Mouse (Mus musculus) intestine, embryonic 15.5 days (tissue): Measurements from ENCODE around the gene Zfr. TPM values are rescaled to one million over a fixed set of nuclear protein-coding genes. Genes with fewer than 3 reads are reported as not detected.

Experiments used
- ATAC-seq: fragments of 200-750 bp; cut with Nextera tagmentation; 2 replicates; pipeline ENCODE4 v1.8.0; 2017; ENCODE audit warnings: moderate TSS enrichment, moderate library complexity
- H3K27ac ChIP-seq: fragments of 300-500 bp; sonication (generic); 2 replicates; pipeline ENCODE4 v1.5.1; 2015; ENCODE audit warnings: mild to moderate bottlenecking, inconsistent platforms
- H3K27me3 ChIP-seq: fragments of 300-500 bp; sonication (generic); replicated peaks from 2 replicates; pipeline ENCODE4 v1.6.1; 2015; ENCODE audit warnings: inconsistent platforms
- H3K36me3 ChIP-seq: fragments of 300-500 bp; sonication (generic); 2 replicates; pipeline ENCODE4 v1.6.1; 2015; ENCODE audit warnings: inconsistent platforms
- H3K4me1 ChIP-seq: fragments of 300-500 bp; sonication (generic); replicated peaks from 2 replicates; pipeline ENCODE4 v1.6.1; 2015; ENCODE audit warnings: inconsistent platforms
- H3K4me2 ChIP-seq: fragments of 300-500 bp; sonication (generic); replicated peaks from 2 replicates; pipeline ENCODE4 v1.6.1; 2015; ENCODE audit warnings: mild to moderate bottlenecking, inconsistent platforms
- H3K4me3 ChIP-seq: fragments of 300-500 bp; sonication (generic); replicated peaks from 2 replicates; pipeline ENCODE4 v1.5.1; 2015; ENCODE audit warnings: inconsistent platforms
- H3K9ac ChIP-seq: fragments of 300-500 bp; sonication (generic); 2 replicates; pipeline ENCODE4 v1.6.1; 2015; ENCODE audit warnings: inconsistent platforms
- H3K9me3 ChIP-seq: fragments of 300-500 bp; sonication (generic); 2 replicates; pipeline ENCODE4 v1.6.1; 2016; ENCODE audit warnings: inconsistent platforms
- WGBS: fragments of 180-500 bp; shearing (Covaris S2); methylation state at CpG from one replicate; pipeline ENCODE4 v1.1.7; 2015; 5-methylcytosine and 5-hydroxymethylcytosine counted together
- polyA plus RNA-seq: library from polyadenylated mRNA; unstranded; fragments of >200 nt; fragmentation: Nextera tagmentation; extraction: Ambion mirVana; gene quantifications from 2 replicates; pipeline ENCODE4 v1.2.1, GENCODE M21; 2015

Gene Zfr
- polyA plus RNA-seq = 94.3 and 95.4 TPM in 2 replicates

DNA sequence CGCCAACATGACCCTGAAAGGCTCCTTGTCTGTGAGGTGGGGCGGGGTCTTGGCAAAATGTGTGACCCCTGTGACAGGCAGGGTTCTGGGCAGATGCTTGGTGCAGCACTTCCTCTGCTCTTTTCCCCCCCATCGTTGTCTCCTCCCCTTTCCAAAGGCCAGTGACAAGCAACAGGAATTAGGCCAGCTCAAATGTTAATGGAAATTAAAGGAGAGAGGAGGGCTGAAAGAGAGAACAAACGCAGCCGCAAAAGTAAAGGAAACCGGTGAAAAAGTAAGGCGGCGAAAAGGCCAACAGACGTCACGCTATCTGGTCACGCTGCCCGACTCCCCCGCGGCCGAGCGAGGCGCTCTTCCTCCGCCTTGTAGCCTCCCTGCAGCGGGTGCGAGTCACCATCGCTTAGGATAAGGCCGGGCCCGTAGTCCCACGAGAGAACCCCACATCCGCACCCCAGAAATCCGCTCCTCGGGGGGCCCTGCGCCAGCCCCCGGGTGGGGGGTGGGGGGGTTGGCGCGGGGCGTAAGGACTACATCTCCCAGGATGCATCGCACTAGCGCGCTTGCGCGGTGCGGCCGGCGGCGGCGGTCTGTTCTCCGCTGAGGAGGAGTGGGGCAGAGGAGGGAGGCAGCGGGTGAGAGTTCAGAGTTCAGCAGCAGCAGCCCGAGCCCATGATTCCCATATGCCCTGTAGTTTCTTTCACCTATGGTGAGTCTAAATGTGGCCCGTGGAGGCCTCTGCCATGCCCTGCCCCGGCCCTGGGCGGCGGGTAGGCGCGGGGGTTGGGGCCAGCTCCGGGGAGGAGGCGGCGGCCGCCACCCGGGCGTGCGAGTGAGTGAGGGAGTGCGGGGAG lies at the start of gene Zfr:
Gene Zfr, plus strand, starts transcription at position 590 of the 851 bp plus-strand sequence.
- Histone ChIP-seq H3K9me3 (no peaks in the 10 kb centered on the region), H3K36me3 (no peaks in the 10 kb centered on the region), H3K4me3 (peak within 1 kb of the TSS; percentile 95), H3K4me2 (peak within 1 kb of the TSS; percentile 75), H3K4me1 (0 out of 2 replicates have a peak, but pooled peaks cover 10% of the 10 kb centered on the region), H3K27me3 (no peaks in the 10 kb centered on the region), H3K9ac (peak within 1 kb of the TSS; percentile 97), H3K27ac (peak within 1 kb of the TSS; percentile 94)
- ATAC-seq = peak; percentile 96
- under 1% methylated on average over 52 of the region's 59 CpGs for WGBS

DNA sequence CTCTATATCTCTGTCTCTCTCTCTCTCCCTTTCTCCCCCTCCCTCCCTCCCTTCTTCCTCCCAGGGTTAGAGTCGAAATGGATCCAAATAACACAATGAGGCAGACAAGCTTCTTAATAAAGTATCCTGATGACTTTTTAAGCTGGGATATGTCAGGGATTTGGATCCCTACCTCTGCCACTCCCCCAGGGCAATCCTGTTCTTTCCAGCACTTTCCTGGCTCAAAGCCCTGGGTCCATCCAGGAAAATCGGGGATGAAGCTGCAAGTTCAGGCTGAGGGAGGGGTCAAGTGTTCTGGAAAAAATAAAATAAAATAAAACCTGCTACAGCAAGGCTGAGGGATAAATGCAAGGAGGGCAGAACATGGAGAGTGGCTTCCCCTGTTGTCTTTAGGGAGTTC lies 49.7 kb upstream of the Zfr start:
- Histone ChIP-seq H3K36me3 (no peaks in the 10 kb centered on the region), H3K27me3 (no peaks in the 10 kb centered on the region), H3K4me3 (no peak overlapping the region), H3K4me2 (no peak overlapping the region), H3K4me1 (peaks cover 14% of the 10 kb centered on the region), H3K9ac (no peak overlapping the region), H3K9me3 (no peaks in the 10 kb centered on the region), H3K27ac (peak overlapping the region; percentile 89)
- WGBS = 31% methylated on average over 2 of the region's 2 CpGs
- no peak for ATAC-seq

DNA sequence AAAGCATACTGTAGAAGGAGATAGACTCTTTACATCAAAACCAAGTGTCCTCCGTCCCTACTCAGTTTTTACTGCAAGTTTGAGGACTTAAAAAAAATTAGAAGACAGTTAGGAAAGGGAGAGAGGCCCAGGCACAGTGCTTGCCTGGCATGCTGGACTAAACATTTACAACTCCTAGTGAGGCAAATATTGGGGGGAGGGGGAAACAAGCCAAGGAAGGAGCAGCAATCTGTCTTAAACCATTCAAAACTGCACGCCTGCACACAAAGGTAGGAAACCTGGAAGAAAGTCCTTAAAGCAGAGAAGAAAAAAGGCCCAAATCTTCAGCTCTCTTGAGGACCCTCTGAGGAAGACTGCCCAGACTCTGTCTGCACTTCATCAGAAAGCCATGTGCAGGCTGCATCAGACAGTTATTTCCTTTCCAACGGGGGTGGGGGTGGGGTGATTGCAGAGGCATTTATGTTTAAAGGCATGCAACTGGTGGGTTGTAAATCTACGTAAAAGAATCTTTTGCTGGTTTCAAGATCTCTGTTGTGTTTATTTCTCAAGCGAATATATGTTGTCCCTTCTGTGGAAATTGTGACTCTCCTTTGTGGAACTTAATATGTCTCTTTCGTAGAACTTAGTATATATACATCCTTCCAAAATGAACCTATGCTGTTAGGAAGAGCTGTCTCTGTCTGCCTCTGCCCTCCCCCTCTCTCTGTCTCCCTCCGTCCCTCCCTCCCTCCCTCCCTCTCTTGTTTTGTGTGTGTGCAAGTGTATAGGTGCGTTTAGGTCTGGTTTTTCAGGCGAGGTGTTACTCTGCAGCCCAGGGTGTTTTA lies 49.0 kb upstream of the Zfr start:
- Histone ChIP-seq H3K27me3 (0 out of 2 replicates have a peak, but pooled peaks cover 2% of the 10 kb centered on the region), H3K36me3 (no peaks in the 10 kb centered on the region), H3K4me2 (0 out of 2 replicates have a peak overlapping the region, but pooled peaks have one; percentile 6), H3K4me1 (peaks cover 14% of the 10 kb centered on the region), H3K4me3 (no peak overlapping the region), H3K9ac (no peak overlapping the region), H3K27ac (peak overlapping the region; percentile 89), H3K9me3 (no peaks in the 10 kb centered on the region)
- peak; percentile 85 for ATAC-seq
- WGBS = 20% methylated on average over 9 of the region's 9 CpGs

DNA sequence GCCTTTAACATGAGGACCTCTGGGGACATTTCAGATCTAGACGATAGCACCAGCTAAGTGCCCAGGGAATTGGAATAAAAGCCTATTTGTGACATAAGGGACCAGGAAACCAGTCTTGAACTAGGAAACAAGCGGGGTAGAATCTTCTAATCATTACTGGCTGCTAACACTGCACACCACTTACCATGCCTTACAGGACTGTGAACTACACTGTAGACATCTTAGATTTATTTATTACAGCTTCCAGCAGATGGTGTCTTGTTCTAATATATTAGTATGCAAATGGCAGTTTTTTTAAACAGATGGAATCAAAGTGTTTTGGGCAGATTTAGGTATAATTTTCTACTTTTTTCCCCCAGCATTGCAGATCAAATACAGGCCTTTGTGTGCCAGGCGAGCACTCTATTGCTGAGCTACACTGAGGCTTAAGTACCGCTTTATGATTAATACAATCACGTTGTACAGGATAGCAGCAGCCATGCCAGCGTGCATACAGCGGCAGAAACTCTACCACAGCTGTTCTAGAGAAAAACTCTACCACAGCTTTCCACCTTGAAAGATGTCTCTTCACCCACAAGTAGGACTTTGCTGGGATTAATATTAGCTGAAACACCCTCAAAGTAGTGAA lies 44.8 kb upstream of the Zfr start:
- Histone ChIP-seq H3K4me3 (no peak overlapping the region), H3K4me1 (peaks cover 7% of the 10 kb centered on the region; the same call in 1 of the 2 replicates), H3K27ac (no peak overlapping the region), H3K9me3 (no peaks in the 10 kb centered on the region), H3K9ac (no peak overlapping the region), H3K4me2 (no peak overlapping the region), H3K27me3 (0 out of 2 replicates have a peak, but pooled peaks cover 2% of the 10 kb centered on the region), H3K36me3 (no peaks in the 10 kb centered on the region)
- WGBS = 82% methylated on average over 7 of the region's 7 CpGs
- ATAC-seq = no peak

DNA sequence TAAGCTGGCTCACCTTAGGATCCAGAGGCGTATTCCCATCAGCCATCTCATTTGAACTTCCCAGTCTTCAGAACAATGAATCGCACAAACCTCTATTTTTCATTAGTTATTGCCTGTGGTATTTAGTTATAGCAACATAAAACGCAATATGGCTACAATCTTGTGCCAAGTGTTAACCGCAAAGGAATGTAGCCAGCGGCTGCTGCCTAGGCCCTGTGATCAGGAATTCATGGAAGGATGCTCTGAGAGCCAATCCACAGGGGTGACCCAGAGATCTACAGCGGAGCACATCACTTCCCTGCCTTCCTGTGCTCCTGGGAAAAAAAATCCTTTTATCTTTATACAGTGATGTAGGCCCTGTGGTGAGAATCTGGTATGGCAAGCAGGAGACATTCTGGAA lies 43.2 kb upstream of the Zfr start:
- H3K4me1 ChIP-seq = no peaks in the 10 kb centered on the region
- 0 out of 2 replicates have a peak, but pooled peaks cover 2% of the 10 kb centered on the region for H3K27me3 ChIP-seq
- no peak overlapping the region for H3K4me2 ChIP-seq
- no peaks in the 10 kb centered on the region for H3K9me3 ChIP-seq
- 89% methylated on average over 6 of the region's 6 CpGs for WGBS
- no peaks in the 10 kb centered on the region for H3K36me3 ChIP-seq
- no peak overlapping the region for H3K27ac ChIP-seq
- no peak for ATAC-seq
- no peak overlapping the region for H3K4me3 ChIP-seq
- H3K9ac ChIP-seq = no peak overlapping the region

DNA sequence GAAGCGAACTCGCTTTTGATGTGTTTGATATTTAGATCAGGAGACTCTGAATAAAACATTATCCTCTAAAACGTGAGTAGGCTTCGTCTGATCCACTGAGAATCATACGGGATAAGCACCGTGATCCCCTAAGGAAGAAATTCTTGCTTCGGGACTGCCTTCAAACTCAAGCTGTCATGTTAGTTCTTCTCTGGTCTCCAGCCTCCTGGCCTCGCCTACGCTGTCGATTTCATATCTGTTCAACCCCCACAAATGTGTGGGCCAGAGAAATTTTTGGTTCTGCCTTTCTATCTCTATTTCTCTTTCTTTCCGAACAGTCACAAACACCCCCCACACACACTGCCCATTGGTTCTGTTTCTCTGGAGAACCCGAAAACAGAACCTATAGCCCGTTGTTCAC lies 35.3 kb upstream of the Zfr start:
- Histone ChIP-seq H3K4me2 (no peak overlapping the region), H3K36me3 (no peaks in the 10 kb centered on the region), H3K9ac (no peak overlapping the region), H3K27ac (no peak overlapping the region), H3K4me3 (no peak overlapping the region), H3K9me3 (no peaks in the 10 kb centered on the region), H3K4me1 (no peaks in the 10 kb centered on the region), H3K27me3 (no peaks in the 10 kb centered on the region)
- no peak for ATAC-seq
- 92% methylated on average over 13 of the region's 13 CpGs for WGBS

DNA sequence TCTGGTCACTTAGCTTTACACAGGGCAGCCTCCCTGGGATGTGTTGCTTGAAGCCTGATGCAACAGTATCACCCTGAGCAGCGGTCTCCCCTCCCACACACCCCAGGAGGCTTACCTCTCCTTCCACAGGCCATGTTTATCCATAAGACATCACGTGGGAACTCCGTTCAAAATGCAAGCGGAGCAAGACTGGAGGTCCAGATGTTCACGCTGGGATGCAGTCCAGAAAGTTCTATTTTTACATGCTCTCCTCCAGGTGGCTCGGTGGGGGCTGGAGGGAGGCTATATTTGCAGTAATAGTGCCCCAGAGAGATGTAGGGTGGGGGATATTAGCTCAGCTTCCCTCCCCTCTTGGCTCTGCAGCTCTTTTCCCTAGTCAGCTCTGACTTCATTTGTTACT lies 33.5 kb upstream of the Zfr start:
- Histone ChIP-seq H3K9me3 (no peaks in the 10 kb centered on the region), H3K4me2 (no peak overlapping the region), H3K27me3 (no peaks in the 10 kb centered on the region), H3K36me3 (no peaks in the 10 kb centered on the region), H3K4me3 (no peak overlapping the region), H3K9ac (no peak overlapping the region), H3K4me1 (no peaks in the 10 kb centered on the region), H3K27ac (peak overlapping the region; percentile 67; the same call in 1 of the 2 replicates)
- peak; percentile 93 for ATAC-seq
- WGBS = 31% methylated on average over 6 of the region's 6 CpGs

DNA sequence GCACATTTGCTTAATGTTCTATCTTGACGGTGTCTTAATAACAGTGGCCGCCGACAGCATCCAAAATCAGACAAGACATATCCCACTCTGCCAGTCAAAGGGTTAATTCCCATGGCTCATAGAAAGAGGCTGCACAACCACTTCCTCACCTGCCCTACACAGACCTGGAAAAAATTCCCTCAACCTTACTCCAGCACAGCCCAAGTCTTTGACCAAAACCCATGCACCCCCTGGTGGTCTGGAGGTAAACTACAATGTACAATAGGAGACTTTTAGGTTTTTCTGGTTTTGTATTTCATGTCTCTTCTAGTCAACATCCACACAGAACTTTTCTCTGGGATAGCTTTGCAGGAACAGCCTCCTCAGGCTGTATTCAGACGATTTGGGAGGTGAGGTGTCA lies 32.8 kb upstream of the Zfr start:
- H3K36me3 ChIP-seq = no peaks in the 10 kb centered on the region
- H3K4me1 ChIP-seq = no peaks in the 10 kb centered on the region
- WGBS = 70% methylated on average over 4 of the region's 4 CpGs
- no peaks in the 10 kb centered on the region for H3K9me3 ChIP-seq
- no peaks in the 10 kb centered on the region for H3K27me3 ChIP-seq
- peak; percentile 71; the same call in 1 of the 2 replicates for ATAC-seq
- H3K9ac ChIP-seq = no peak overlapping the region
- H3K4me2 ChIP-seq = no peak overlapping the region
- peak overlapping the region; percentile 67 for H3K27ac ChIP-seq
- no peak overlapping the region for H3K4me3 ChIP-seq

DNA sequence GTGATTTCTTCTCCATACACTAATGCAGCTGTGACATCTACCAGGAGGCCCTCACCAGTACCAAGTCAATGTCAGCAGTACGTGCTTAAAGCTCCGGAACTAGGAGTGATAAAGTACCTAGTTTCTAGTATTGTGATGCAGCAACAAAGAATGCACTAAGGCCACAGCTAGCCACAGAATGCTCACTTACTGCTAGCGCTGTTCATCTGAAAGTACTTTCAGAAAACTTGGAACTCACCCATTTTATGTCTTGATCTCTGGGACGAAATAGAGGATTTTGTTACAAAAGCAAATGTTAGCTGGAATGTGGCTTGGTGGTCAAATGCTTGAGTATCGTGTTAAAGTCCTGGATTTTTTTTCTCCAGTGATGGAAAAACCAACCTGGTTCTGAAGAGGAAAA lies 30.0 kb upstream of the Zfr start:
- Histone ChIP-seq H3K4me3 (no peak overlapping the region), H3K27ac (no peak overlapping the region), H3K9ac (no peak overlapping the region), H3K9me3 (no peaks in the 10 kb centered on the region), H3K27me3 (no peaks in the 10 kb centered on the region), H3K36me3 (no peaks in the 10 kb centered on the region), H3K4me1 (no peaks in the 10 kb centered on the region), H3K4me2 (no peak overlapping the region)
- 67% methylated on average over 5 of the region's 5 CpGs for WGBS
- no peak for ATAC-seq

DNA sequence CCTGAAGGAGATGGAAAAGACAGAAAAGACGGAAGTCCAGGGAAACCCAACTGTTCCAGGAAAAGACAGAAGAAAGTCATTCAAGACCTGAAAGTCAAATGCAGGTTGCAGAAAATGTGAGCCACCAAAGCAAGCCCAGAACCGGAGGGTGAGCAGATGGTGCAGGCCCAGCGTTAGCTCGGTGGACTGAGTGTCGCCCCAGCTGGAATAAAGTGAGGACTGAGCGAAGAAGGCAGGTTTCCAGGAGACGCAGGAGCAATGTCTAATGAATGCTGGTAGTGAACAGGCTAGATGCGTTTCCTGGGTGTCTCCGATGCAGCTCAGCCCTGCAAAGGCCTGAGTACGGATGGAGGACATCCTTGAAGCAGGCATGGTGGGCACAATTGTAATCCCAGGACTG lies 29.5 kb upstream of the Zfr start:
- Histone ChIP-seq H3K9me3 (no peaks in the 10 kb centered on the region), H3K27me3 (no peaks in the 10 kb centered on the region), H3K4me1 (no peaks in the 10 kb centered on the region), H3K36me3 (no peaks in the 10 kb centered on the region), H3K4me3 (no peak overlapping the region), H3K4me2 (no peak overlapping the region), H3K27ac (no peak overlapping the region), H3K9ac (no peak overlapping the region)
- WGBS = 87% methylated on average over 10 of the region's 10 CpGs
- no peak for ATAC-seq

DNA sequence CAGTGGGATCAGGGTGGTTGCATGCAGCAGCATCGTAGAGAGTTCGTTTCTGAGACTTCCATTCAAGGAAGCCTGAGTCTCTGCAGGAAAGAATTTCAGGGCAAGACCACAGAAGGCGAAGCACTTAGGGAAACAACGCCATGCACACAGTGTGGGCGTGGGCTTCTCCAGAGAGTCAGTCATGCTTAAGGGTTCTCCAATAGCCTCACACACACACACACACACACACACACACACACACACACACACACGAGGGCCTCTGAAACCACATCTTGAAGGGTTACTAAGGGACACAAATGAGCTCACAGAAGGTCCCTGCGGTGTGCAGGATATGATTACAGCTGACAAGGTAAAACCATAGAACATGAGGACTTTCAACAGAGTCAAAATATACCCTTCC lies 27.5 kb upstream of the Zfr start:
- H3K9ac ChIP-seq = no peak overlapping the region

More for the DNA sequence above, 27.5 kb upstream of the Zfr start:
- no peaks in the 10 kb centered on the region for H3K36me3 ChIP-seq
- no peak for ATAC-seq
- H3K27ac ChIP-seq = no peak overlapping the region
- no peaks in the 10 kb centered on the region for H3K9me3 ChIP-seq
- H3K4me1 ChIP-seq = no peaks in the 10 kb centered on the region
- 74% methylated on average over 7 of the region's 7 CpGs for WGBS
- no peak overlapping the region for H3K4me3 ChIP-seq
- no peaks in the 10 kb centered on the region for H3K27me3 ChIP-seq
- no peak overlapping the region for H3K4me2 ChIP-seq
